Mouse (Mus musculus): ENCODE results near the gene Rusc2. TPM values are rescaled to one million over a fixed set of nuclear protein-coding genes. Genes with fewer than 3 reads are reported as not detected.
A peak's percentile ranks its signal among the peaks of the same experiment; 100 is the strongest.

Rusc2 gene
- polyA plus RNA-seq, 1 experiment from 2014 or later, result 8.0 TPM

DNA sequence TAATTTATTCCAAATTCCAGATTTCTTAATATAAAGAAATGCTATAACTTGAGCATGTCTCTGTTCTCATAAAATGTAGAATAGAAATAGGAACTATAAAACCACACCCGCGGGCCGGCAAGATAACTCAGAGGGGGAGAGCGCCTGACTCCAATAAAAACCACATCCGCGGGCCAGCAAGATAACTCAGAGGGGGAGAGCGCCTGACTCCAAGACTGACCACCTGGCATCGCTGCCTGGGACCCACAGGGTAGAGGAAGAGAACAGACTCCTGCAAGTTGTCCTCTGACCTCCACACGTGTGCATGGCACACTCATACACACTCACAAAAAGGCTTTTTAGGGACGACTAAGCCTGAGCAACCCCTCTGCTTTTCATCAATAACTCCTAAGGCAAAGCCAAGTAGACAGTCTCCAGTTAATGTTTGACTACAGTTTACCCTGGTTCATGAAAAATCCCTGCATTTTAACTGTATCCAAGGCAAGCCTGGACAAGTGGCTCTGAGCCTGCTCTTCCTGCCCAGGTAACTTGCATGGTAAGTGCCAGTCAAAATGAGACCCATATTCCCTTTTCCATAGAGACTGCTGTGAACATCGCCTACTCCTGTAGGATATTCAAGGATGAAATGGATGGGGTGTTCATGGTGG is 16.7 kb upstream of the Rusc2 start:
- Histone ChIP-seq H3K4me1 (replicated peaks) (no peaks in the 10 kb centered on the region; the same call in 1 of the 2 replicates), H3K4me3 (replicated peaks) (no peak overlapping the region), H3K36me3 (no peaks in the 10 kb centered on the region), H3K27ac (no peak overlapping the region), H3K9me3 (0 out of 2 replicates have a peak, but pooled peaks cover 3% of the 10 kb centered on the region), H3K9ac (replicated peaks) (no peak overlapping the region), H3K27me3 (no peaks in the 10 kb centered on the region; the same call in none of the 2 replicates), H3K4me2 (no peak overlapping the region)
- no peak for ATAC-seq (ENCODE audit: insufficient number of reproducible peaks, insufficient read depth, low FRiP score, low TSS enrichment, low read depth)
- WGBS, result 72% methylated on average over 11 of the region's 11 CpGs

DNA sequence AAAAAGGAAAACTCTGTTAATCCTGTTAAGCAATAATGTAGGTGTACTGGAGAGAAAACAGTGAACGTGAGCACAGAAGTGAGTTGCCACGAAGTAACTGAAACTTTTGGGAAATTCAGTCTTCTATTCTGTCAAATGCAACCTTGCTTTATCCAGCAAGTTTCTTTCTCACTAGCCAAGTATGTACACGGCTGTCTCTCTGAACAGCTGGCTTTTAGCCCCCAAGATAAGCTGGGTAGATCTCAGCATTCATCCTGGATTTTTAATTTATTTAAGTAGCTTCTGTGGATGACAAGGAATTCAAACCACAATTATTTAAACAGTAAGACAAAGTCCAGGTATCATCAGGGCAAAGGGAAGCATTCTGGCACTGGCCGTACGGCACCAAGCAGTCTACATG is 14.5 kb upstream of the Rusc2 start:
- Histone ChIP-seq H3K4me1 (replicated peaks) (no peaks in the 10 kb centered on the region; the same call in 1 of the 2 replicates), H3K27me3 (no peaks in the 10 kb centered on the region; the same call in 1 of the 2 replicates), H3K9ac (replicated peaks) (no peak overlapping the region), H3K9me3 (no peaks in the 10 kb centered on the region), H3K36me3 (no peaks in the 10 kb centered on the region), H3K4me2 (no peak overlapping the region), H3K4me3 (replicated peaks) (no peak overlapping the region), H3K27ac (no peak overlapping the region)
- WGBS, result 88% methylated on average over 5 of the region's 5 CpGs
- no peak for ATAC-seq (ENCODE audit: insufficient number of reproducible peaks, insufficient read depth, low FRiP score, low TSS enrichment, low read depth)

DNA sequence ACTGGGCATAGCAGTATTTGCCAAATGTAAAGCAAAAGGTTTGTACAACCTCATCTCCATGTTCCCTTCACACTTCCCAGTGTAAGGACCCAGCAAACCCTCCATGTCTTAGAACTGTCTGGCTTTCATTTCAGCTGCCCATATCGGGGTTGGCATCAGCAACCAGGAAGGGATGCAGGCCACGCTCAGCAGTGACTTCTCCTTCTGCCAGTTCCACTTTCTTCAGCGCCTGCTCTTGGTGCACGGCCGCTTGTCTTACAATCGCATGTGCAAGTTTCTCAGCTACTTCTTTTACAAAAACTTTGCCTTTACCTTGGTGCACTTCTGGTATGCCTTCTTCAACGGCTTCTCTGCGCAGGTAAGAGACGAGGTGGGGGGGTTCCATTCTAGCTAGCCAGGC is 14.0 kb upstream of the Rusc2 start:
- Histone ChIP-seq H3K4me1 (replicated peaks) (no peaks in the 10 kb centered on the region; the same call in 1 of the 2 replicates), H3K4me2 (no peak overlapping the region), H3K27ac (no peak overlapping the region), H3K9ac (replicated peaks) (no peak overlapping the region), H3K4me3 (replicated peaks) (no peak overlapping the region), H3K27me3 (no peaks in the 10 kb centered on the region; the same call in 1 of the 2 replicates), H3K9me3 (no peaks in the 10 kb centered on the region), H3K36me3 (no peaks in the 10 kb centered on the region)
- 93% methylated on average over 9 of the region's 9 CpGs for WGBS
- no peak for ATAC-seq (ENCODE audit: insufficient number of reproducible peaks, insufficient read depth, low FRiP score, low TSS enrichment, low read depth)

DNA sequence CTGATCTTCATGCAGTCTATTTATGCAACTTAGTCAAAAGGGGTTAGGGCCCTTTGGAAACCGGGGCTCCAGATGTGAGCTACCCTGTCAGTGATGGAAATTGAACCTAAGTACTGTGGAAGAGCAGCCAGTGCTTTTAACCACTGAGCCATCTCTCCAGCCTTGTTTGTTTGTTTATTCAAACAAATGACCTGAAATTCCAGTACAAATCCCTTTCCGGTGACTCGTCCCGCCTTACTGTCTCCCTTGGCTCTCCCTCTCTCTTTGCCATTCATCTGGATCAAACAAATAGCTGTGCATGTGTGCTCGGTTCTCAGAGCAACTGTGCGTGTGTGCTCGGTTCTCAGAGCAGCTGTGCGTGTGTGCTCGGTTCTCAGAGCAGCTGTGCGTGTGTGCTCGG is 10.4 kb upstream of the Rusc2 start:
- H3K9me3 ChIP-seq, result no peaks in the 10 kb centered on the region
- no peak overlapping the region for H3K4me3 ChIP-seq (replicated peaks)
- WGBS, result 60% methylated on average over 11 of the region's 11 CpGs
- no peak for ATAC-seq (ENCODE audit: insufficient number of reproducible peaks, insufficient read depth, low FRiP score, low TSS enrichment, low read depth)
- no peaks in the 10 kb centered on the region for H3K36me3 ChIP-seq
- no peaks in the 10 kb centered on the region; the same call in 1 of the 2 replicates for H3K27me3 ChIP-seq
- no peak overlapping the region for H3K9ac ChIP-seq (replicated peaks)
- H3K4me1 ChIP-seq (replicated peaks), result no peaks in the 10 kb centered on the region
- no peak overlapping the region for H3K27ac ChIP-seq
- H3K4me2 ChIP-seq, result no peak overlapping the region

DNA sequence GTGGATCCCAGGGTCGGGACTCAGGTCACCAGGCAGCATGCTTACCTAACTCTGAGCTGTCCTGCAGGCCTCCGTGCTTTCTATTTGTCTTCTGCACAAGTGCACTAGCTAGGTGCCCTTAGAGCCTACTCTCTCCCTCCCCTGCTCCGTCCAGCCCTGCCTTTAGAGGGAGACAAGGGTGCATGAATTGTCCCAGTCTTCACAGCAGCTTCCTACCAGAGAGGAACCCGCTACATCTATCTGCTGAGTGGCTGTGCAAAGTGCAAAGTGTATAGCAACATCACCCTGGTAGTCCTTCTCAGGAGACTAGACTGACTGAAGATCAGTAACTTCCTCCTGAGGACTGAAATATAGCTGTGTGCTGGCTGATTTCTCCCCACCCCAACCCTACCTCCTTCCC is 9.6 kb upstream of the Rusc2 start:
- H3K4me2 ChIP-seq, result no peak overlapping the region
- H3K36me3 ChIP-seq, result no peaks in the 10 kb centered on the region
- H3K4me3 ChIP-seq (replicated peaks), result no peak overlapping the region
- 66% methylated on average over 4 of the region's 4 CpGs for WGBS
- no peak overlapping the region for H3K9ac ChIP-seq (replicated peaks)
- no peaks in the 10 kb centered on the region for H3K4me1 ChIP-seq (replicated peaks)
- H3K27ac ChIP-seq, result no peak overlapping the region
- ATAC-seq (ENCODE audit: insufficient number of reproducible peaks, insufficient read depth, low FRiP score, low TSS enrichment, low read depth), result no peak
- no peaks in the 10 kb centered on the region; the same call in 1 of the 2 replicates for H3K27me3 ChIP-seq
- no peaks in the 10 kb centered on the region for H3K9me3 ChIP-seq

DNA sequence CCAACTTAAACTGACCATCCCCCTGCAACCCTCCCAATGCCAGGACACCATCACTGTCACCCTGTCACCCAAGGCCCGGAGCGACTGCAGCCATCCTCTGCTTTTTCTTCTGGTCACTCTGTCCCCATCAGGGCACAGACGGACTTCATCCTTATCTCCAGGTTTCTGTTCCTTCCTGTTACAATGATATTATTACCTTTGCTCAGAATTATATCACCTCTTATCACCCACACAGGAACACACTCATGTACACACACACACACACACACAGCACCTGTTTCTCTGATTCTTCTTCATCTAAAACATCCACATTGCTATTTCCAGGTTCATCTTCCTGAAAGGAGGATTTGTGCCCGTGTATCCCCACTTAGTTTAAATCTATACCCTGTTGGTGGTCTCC is 7.5 kb upstream of the Rusc2 start:
- WGBS, result 79% methylated on average over 4 of the region's 4 CpGs
- ATAC-seq (ENCODE audit: insufficient number of reproducible peaks, insufficient read depth, low FRiP score, low TSS enrichment, low read depth), result no peak
- Histone ChIP-seq H3K27ac (no peak overlapping the region), H3K9ac (replicated peaks) (no peak overlapping the region), H3K4me2 (no peak overlapping the region), H3K27me3 (peaks cover 8% of the 10 kb centered on the region), H3K4me1 (replicated peaks) (no peaks in the 10 kb centered on the region), H3K36me3 (no peaks in the 10 kb centered on the region), H3K4me3 (replicated peaks) (no peak overlapping the region), H3K9me3 (no peaks in the 10 kb centered on the region)

DNA sequence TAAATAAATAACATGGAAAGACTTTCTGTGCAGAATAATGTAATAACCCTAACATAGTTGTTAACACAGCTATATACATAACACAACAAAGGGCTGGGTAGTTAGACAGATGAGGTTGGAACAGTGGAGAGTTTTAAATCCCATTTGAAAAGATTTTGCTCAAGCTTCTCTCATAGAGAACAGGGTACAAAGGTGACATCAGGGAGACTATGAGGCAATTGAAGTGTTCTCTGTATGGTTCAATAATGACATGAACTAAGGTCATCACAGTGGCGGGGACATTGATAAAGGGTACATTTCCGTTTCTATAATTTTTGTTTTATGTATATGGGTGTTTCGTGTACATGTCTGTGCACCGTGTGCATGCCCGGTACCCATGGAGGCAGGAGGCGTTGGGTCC is 2.2 kb upstream of the Rusc2 start:
- H3K4me1 ChIP-seq (replicated peaks), result peaks cover 10% of the 10 kb centered on the region
- no peak for ATAC-seq (ENCODE audit: insufficient number of reproducible peaks, insufficient read depth, low FRiP score, low TSS enrichment, low read depth)
- H3K9me3 ChIP-seq, result no peaks in the 10 kb centered on the region
- H3K4me2 ChIP-seq, result no peak overlapping the region
- H3K4me3 ChIP-seq (replicated peaks), result no peak overlapping the region
- H3K27me3 ChIP-seq, result peaks cover 27% of the 10 kb centered on the region
- 90% methylated on average over 6 of the region's 6 CpGs for WGBS
- H3K27ac ChIP-seq, result no peak overlapping the region
- H3K9ac ChIP-seq (replicated peaks), result no peak overlapping the region
- no peaks in the 10 kb centered on the region for H3K36me3 ChIP-seq

DNA sequence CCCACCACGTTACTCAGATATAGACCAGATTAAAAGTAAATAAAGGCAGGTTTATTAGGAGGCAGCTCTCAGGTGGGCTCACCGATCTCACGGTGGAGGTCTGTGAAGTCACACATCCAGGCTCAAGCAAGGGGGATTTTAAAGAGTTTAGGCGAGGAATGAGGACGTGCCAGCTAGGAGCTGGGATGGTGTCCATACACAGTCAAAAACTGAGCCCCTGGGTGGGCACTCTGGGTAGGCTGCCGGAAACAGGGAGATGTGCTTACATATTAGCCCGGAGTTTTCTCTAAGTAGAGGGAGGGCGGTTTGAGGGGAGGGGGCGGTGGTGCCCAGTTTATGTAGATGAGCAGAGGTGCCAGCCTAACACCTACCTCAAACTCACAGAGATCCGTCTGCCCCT is 828 bp upstream of the Rusc2 start:
- Histone ChIP-seq H3K36me3 (no peaks in the 10 kb centered on the region), H3K4me3 (replicated peaks) (peak overlapping the region; percentile 67), H3K27me3 (peaks cover 27% of the 10 kb centered on the region), H3K4me1 (replicated peaks) (peaks cover 10% of the 10 kb centered on the region), H3K9ac (replicated peaks) (peak overlapping the region; percentile 75; the same call in 1 of the 2 replicates), H3K9me3 (no peaks in the 10 kb centered on the region), H3K4me2 (peak overlapping the region; percentile 85), H3K27ac (no peak overlapping the region)
- WGBS, result 39% methylated on average over 10 of the region's 10 CpGs
- ATAC-seq (ENCODE audit: insufficient number of reproducible peaks, insufficient read depth, low FRiP score, low TSS enrichment, low read depth), result 0 out of 2 replicates have a peak, but pooled peaks have one; percentile 38

DNA sequence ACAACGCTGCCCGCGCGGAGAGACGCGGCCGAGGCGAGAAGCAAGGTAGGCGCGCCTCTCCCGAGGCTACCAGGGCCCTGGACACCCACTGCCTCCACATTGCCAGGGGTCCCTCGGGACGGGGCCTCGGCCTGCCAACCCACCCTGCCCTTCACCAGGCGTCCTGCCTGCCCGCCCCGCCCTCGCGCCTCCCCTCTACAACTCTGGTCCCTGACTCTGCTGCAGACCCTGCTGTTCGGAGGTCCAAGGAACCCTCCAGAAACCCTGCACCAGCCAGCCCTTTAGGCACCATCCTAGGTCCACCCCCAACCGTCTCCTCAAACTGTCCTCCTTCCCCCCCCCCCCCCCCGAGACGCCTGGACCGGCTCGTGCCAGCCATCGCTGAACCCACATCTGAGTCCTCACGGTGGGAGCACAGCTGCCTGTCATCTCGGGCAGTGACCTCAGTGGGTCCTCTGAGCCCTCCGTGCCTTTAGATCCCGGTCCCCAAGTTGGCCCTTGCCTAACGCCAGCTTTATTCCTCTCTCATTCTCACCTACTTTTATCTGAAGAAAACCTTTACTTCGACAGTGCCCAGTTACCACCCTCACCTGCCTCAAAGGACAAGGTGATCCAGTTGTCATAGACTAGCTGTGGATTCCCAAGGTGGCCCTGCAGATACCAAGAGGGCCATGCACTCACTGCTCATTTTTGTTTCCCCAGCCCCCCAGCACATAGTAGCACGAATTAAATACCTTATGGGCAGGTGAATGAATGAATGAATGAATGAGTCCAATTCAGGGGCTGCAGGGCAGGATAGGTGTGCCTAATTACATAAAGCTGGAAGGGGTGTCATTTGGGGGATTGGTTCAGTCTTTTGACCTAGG is 609 bp downstream of the Rusc2 start:
- no peak overlapping the region for H3K27ac ChIP-seq
- 7% methylated on average over 27 of the region's 33 CpGs for WGBS
- H3K4me3 ChIP-seq (replicated peaks), result peak overlapping the region; percentile 67

DNA sequence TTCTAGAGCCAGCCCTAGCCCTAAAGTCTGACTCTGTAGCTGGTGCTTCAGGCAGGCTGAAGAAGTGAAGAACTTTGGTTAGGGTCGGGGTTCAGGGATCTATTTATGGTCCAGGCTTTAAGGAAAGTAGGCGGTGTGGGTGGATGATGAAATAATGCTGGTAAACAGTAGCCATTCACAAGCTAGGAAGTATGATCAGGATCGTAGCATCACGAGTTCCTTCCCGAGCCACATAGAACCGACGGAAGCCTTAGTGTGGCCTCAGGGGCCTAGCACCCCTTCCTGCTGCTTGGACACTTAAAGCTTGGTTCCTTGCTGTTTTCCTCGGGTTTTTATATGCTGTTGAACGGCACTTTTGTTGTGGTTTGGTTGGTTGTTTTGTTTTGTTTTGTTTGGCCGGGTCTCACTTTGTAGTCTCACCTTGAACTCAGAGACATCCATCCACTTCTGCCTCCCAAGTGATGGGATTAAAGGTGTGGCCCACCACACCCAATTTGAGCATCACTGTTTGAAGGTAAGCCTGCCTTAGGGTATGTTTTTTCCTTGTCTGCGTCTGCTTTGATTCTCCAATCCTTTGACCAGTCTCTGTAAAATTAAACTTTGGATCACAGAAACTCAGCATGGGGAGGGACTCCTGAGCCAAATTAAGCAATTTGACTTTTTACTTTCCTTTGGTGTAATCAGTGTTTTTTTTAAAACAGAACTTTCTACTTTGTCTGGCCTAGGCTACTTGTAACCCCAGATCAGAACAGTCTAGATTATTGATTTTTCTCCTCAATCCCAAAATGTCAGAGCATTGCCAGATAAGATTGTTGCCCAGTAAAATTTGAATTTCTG is 1.7 kb downstream of the Rusc2 start:
- 65% methylated on average over 11 of the region's 11 CpGs for WGBS
- H3K4me2 ChIP-seq, result no peak overlapping the region
- H3K4me3 ChIP-seq (replicated peaks), result no peak overlapping the region

More for the DNA sequence above, 609 bp downstream of the Rusc2 start:
- no peaks in the 10 kb centered on the region for H3K9me3 ChIP-seq
- peaks cover 27% of the 10 kb centered on the region for H3K27me3 ChIP-seq
- peak overlapping the region; percentile 75 for H3K9ac ChIP-seq (replicated peaks)
- peak; percentile 78 for ATAC-seq (ENCODE audit: insufficient number of reproducible peaks, insufficient read depth, low FRiP score, low TSS enrichment, low read depth)
- peaks cover 10% of the 10 kb centered on the region for H3K4me1 ChIP-seq (replicated peaks)
- no peaks in the 10 kb centered on the region for H3K36me3 ChIP-seq
- H3K4me2 ChIP-seq, result peak overlapping the region; percentile 85

DNA sequence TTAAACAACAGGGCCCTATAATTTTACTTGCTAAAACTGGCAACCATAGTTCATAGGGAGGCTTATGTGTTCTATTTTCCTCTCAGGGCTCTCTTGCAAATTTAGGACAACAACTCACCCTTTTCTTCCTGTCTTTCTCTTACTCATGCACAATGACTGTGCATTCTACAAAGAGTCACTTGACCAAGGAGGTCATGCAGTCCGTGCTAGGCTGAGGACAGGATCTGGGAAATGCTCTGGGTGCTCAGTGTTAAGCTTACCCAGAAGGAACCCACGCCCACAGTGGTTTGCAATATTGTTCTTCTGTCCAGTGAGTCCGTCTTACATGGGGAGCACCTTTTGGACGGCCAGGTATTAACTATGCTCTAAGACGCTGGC is 2.3 kb downstream of the Rusc2 start:
- Histone ChIP-seq H3K4me2 (no peak overlapping the region), H3K27ac (no peak overlapping the region), H3K4me1 (replicated peaks) (peaks cover 10% of the 10 kb centered on the region), H3K36me3 (no peaks in the 10 kb centered on the region), H3K4me3 (replicated peaks) (no peak overlapping the region), H3K27me3 (peaks cover 21% of the 10 kb centered on the region), H3K9me3 (no peaks in the 10 kb centered on the region), H3K9ac (replicated peaks) (no peak overlapping the region)
- ATAC-seq (ENCODE audit: insufficient number of reproducible peaks, insufficient read depth, low FRiP score, low TSS enrichment, low read depth), result no peak
- 85% methylated on average over 5 of the region's 5 CpGs for WGBS

More for the DNA sequence above, 1.7 kb downstream of the Rusc2 start:
- Histone ChIP-seq H3K9me3 (no peaks in the 10 kb centered on the region), H3K27me3 (peaks cover 27% of the 10 kb centered on the region), H3K27ac (no peak overlapping the region), H3K36me3 (no peaks in the 10 kb centered on the region), H3K9ac (replicated peaks) (no peak overlapping the region), H3K4me1 (replicated peaks) (peaks cover 10% of the 10 kb centered on the region)
- ATAC-seq (ENCODE audit: insufficient number of reproducible peaks, insufficient read depth, low FRiP score, low TSS enrichment, low read depth), result no peak
